Mouse (Mus musculus) erythroblast, embryonic 14.5 days (primary cell): ENCODE measurements around the gene Cyth3. TPM values are rescaled to one million over a fixed set of nuclear protein-coding genes. Genes with fewer than 3 reads are reported as not detected.

ENCODE experiments used
- H3K27me3 ChIP-seq: 2 replicates; pipeline ENCODE4 v1.6.1; 2012; ENCODE audit warnings: inconsistent platforms; ENCODE audit not compliant: control insufficient read depth
- H3K36me3 ChIP-seq: 2 replicates; pipeline ENCODE4 v1.6.1; 2012; ENCODE audit warnings: mild to moderate bottlenecking, inconsistent platforms; ENCODE audit not compliant: control insufficient read depth
- H3K4me1 ChIP-seq: 2 replicates; pipeline ENCODE4 v1.6.1; 2012; ENCODE audit warnings: inconsistent platforms; ENCODE audit not compliant: control insufficient read depth
- H3K4me3 ChIP-seq: replicated peaks from 2 replicates; pipeline ENCODE3; 2012; ENCODE audit warnings: moderate library complexity, mild to moderate bottlenecking, inconsistent platforms
- H3K9me3 ChIP-seq: 2 replicates; pipeline ENCODE4 v1.6.1; 2012; ENCODE audit warnings: low read length, inconsistent platforms, mixed read lengths; ENCODE audit not compliant: control insufficient read depth
- GATA1 ChIP-seq: IDR thresholded peaks from 2 replicates; pipeline ENCODE4 v1.6.1; 2012; ENCODE audit warnings: low read length, inconsistent platforms, mixed read lengths
- TAL1 ChIP-seq: IDR thresholded peaks from 3 replicates; pipeline ENCODE4 v1.6.1; 2012; ENCODE audit warnings: low read length, inconsistent platforms, mixed read lengths
- polyA plus RNA-seq: library from polyadenylated mRNA; stranded (reverse); fragments of >175 nt; gene quantifications from 2 replicates; pipeline ENCODE4 v1.2.3, GENCODE M21; 2012

Gene Cyth3
- polyA plus RNA-seq, 1 experiment, result 3.2 TPM

DNA sequence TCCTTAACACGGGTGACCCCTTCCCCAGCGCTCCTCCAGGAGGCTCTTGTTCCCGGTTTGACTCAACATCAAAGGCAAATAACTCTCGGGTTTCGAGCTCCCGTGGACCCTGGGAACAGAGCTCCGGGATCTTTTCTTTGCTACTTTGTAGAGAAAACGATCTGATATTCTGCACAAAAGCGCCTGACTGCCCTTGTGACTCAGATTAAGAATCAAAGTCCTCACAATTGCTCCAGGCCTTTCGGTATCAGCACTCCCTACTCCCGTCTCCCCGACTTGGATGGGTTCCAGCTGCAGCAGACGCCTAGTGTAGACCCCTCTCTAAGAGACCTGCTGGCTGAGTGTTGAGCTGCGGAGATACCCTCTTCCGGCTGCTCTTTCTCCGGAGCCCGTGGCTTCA lies 33.1 kb upstream of the Cyth3 start:
- no peak for TF ChIP-seq TAL1
- no peak for TF ChIP-seq GATA1
- no peaks in the 10 kb centered on the region for H3K9me3 ChIP-seq
- no peaks in the 10 kb centered on the region for H3K36me3 ChIP-seq
- peaks cover 4% of the 10 kb centered on the region for H3K27me3 ChIP-seq
- no peaks in the 10 kb centered on the region for H3K4me1 ChIP-seq
- H3K4me3 ChIP-seq, result no peak overlapping the region

DNA sequence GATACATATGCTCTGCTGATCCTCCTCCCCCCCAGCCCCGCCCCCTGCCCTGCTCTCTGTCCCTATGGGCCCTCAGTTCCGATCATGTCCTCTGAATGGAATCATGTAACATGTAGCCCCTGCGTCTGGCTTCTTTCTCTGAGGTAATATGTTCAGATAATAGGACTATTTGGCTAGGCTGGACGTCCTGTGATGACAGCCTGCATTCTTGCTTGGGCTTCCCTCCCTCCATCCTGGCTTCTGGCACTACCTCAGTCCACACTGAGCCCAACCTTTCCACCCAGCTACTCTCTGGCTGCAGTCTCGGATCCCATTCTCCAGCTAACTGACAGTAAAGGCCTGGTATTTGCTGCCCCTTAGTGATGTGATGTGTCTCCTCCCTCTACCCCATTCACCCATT lies 29.3 kb upstream of the Cyth3 start:
- H3K4me1 ChIP-seq, result peaks cover 1% of the 10 kb centered on the region; the same call in 1 of the 2 replicates
- H3K4me3 ChIP-seq, result no peak overlapping the region
- peaks cover 4% of the 10 kb centered on the region for H3K9me3 ChIP-seq
- no peaks in the 10 kb centered on the region for H3K36me3 ChIP-seq
- peaks cover 4% of the 10 kb centered on the region for H3K27me3 ChIP-seq
- TF ChIP-seq GATA1, result no peak
- TF ChIP-seq TAL1, result no peak

DNA sequence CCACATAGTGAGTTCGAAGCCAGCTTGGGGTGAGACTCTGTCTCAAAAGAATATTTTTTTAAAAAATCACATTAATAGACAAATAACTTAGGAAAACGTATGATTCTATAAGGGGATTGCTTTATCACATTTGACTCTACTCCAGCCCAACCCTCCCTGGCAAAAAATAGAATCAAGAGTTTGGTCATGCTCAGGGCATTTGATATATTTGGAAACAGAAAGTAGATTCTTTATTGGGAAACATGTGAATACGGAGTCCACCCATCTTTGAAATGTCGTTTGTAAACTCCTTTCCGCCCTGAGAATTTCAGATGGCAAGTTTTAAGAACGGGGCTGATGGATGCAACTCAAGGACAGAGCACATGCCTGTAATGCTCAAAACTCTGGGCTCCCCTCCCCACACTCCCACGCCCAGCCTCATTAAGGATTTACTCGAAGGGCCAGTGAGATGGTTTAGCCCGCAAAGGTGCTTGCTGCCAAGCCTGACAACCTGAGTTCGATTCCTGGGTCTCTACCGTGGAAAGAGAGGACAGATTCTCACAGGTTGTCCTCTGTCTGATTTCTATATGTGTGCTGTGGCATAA lies 28.6 kb upstream of the Cyth3 start:
- no peaks in the 10 kb centered on the region for H3K36me3 ChIP-seq
- TF ChIP-seq GATA1 (no peak), TAL1 (no peak)
- H3K9me3 ChIP-seq, result peaks cover 4% of the 10 kb centered on the region
- peaks cover 4% of the 10 kb centered on the region for H3K27me3 ChIP-seq
- peaks cover 1% of the 10 kb centered on the region; the same call in 1 of the 2 replicates for H3K4me1 ChIP-seq
- H3K4me3 ChIP-seq, result no peak overlapping the region

DNA sequence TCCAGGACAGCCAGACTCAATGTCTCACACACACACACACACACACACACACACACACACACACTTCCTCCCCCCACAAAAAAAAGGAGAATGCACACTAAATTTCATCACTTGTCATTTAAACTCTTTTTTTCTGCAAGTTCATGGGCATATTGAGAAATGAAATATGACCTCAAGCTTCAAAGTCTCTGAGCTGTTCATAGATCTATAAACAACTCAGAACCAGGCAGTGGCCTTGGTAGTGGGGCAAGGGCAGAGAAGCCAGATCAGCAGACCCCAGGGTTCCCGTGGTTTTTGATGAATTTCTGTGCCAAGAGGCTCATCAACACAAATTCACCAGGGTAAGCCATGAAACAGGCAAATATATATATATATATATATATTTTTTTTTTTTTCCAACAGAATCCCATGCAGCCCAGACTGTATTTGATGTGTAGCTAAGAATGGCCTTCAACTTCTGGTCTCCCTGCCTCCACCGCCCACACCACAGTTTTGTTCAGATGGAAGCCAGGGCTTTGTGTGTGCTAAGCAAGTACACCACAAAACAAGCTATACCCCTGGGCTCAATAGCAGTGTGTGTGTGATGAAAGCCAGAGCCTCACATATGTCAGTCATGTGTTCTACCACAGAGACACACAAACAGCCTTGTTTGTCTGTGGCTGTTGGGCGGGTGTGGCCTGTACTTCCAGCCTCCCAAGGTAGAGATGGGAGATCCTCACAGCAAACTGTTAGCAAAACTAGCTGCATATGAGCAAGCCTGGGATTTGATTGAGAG lies 27.8 kb upstream of the Cyth3 start:
- TF ChIP-seq TAL1 (no peak), GATA1 (no peak)
- H3K9me3 ChIP-seq, result peaks cover 4% of the 10 kb centered on the region
- H3K4me3 ChIP-seq, result no peak overlapping the region
- peaks cover 4% of the 10 kb centered on the region for H3K27me3 ChIP-seq
- H3K4me1 ChIP-seq, result peaks cover 1% of the 10 kb centered on the region; the same call in 1 of the 2 replicates
- no peaks in the 10 kb centered on the region for H3K36me3 ChIP-seq

DNA sequence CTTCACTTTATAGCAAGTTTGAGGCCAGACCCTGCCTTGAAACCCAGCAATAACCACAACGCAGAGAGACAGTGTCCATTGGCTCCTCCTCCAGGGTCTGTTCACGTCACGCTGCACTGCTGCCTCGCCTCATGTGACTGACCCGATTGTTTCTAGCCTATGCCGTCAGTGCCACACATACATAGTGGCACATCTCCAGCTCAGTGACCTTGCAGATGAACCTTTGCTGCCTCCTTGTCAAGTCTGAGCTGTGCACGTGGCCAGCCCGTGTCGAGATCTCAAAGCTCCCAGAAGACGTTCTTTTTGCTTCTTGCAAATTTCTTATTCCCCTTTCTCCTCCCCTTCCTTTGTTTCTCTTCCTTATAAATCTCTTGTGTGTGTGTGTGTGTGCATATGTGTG lies 20.2 kb upstream of the Cyth3 start:
- no peak overlapping the region for H3K4me3 ChIP-seq
- no peak for TF ChIP-seq GATA1
- no peak for TF ChIP-seq TAL1
- peaks cover 3% of the 10 kb centered on the region for H3K27me3 ChIP-seq
- no peaks in the 10 kb centered on the region for H3K9me3 ChIP-seq
- H3K36me3 ChIP-seq, result no peaks in the 10 kb centered on the region
- peaks cover 7% of the 10 kb centered on the region for H3K4me1 ChIP-seq

DNA sequence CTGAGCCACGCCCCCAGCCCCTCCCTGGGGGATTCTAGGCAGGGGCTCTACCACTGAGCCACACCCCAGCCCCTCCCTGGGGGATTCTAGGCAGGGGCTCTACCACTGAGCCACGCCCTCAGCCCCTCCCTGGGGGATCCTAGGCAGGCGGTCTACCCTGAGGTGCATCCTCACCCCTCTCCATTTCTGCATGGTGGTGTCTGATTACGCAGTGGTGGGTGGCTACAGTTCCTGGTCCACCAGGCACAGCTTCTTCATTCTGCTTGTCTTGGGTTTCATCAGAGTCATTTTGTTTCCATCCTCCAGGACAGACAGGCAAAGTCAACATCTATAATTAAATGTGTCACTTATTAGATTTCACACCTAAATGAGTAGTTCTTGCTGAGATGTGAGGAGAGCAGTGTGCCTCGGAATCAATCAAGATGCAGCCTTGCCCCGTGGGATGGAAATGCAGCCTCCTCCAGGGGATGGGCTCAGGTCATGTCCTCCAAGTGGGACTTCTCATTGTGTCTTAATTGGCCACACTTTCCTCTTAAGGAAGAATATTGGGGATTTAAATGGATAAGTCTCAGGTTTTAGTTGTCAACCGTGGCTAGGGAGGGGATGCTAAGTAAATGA lies 18.0 kb upstream of the Cyth3 start:
- TF ChIP-seq TAL1, result no peak
- TF ChIP-seq GATA1, result no peak
- Histone ChIP-seq H3K9me3 (no peaks in the 10 kb centered on the region), H3K27me3 (peaks cover 13% of the 10 kb centered on the region), H3K4me1 (peaks cover 7% of the 10 kb centered on the region), H3K36me3 (no peaks in the 10 kb centered on the region), H3K4me3 (no peak overlapping the region)

DNA sequence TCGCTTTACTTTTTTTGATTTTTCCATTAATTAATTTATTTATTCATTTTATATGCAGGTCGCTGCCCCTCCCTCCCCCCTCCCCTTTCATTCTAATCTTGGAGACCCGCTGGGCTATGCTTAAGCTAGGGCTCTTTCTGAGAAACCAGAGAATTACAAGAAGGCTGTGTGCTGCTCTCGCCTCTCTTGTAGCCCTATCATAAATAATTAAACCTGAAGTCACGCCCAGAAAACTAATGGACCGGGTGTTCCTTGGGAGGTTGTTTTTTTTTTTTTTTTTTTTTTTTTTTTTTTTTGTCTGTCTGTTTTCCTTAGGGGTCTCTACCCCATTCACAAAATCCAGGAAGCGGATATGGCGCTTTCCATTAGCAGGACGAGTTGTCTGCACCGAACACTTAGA lies 15.5 kb upstream of the Cyth3 start:
- Histone ChIP-seq H3K4me3 (no peak overlapping the region), H3K9me3 (no peaks in the 10 kb centered on the region), H3K27me3 (peaks cover 13% of the 10 kb centered on the region), H3K36me3 (no peaks in the 10 kb centered on the region), H3K4me1 (peaks cover 7% of the 10 kb centered on the region)
- TF ChIP-seq GATA1 (no peak), TAL1 (no peak)

DNA sequence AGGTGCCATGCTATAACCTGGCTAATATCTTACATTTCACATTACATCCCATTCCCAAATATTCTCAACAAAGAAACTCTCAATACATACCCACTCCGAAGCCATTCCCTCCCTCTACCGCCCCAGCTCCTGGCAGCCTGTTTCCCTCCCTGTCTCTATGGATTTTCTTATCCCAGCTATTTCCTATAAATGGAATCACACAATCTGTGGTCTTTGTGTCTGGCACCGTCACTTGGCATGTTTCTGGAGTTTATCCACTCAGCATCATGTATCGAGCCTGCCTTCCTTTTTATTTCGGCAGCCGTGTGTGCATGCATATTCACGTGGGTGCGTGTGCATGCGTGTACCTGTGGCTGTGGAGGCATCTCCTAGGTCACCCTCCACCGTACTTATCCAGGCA lies 14.1 kb upstream of the Cyth3 start:
- H3K9me3 ChIP-seq, result no peaks in the 10 kb centered on the region
- peaks cover 7% of the 10 kb centered on the region for H3K4me1 ChIP-seq
- no peak for TF ChIP-seq TAL1
- TF ChIP-seq GATA1, result no peak
- peaks cover 13% of the 10 kb centered on the region for H3K27me3 ChIP-seq
- H3K4me3 ChIP-seq, result no peak overlapping the region
- H3K36me3 ChIP-seq, result no peaks in the 10 kb centered on the region

DNA sequence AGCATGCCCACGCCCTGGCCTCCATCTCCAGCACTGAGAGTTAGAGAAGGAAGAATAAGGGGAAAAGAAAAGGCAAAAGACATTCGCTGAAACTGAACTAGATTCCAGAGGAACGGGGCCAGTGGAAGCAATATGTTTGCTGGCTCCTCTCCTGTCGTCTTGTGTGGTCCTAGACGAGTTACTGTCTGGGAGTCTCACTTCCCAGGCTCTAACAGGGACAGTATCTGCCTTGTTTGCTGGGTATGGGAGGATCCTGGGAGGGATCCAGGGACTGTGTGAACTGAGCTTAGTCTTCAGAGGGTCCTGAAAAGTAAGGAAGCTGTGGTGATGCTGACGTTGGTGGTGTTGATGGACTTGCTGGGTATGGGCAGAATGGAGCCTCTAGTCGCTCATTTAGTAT lies 10.3 kb upstream of the Cyth3 start:
- Histone ChIP-seq H3K4me3 (no peak overlapping the region), H3K4me1 (peaks cover 4% of the 10 kb centered on the region), H3K9me3 (no peaks in the 10 kb centered on the region), H3K27me3 (peaks cover 10% of the 10 kb centered on the region), H3K36me3 (no peaks in the 10 kb centered on the region)
- TF ChIP-seq TAL1, result no peak
- no peak for TF ChIP-seq GATA1
